Mouse (Mus musculus) thymus, adult 18-20 months (tissue): ENCODE measurements around the gene Ebf3.
A peak's percentile ranks its signal among the peaks of the same experiment; 100 is the strongest.

Experiments
- DNase-seq, 2 experiments: peaks; one replicate each; pipeline ENCODE4 v3.0.0; 2022; ENCODE audit warnings: mixed read lengths in 2 of 2

The Ebf3 gene

GRCm38 (mm10) chr7:137311341-137312110 is 2.7 kb downstream of the Ebf3 start:
- no peak for DNase-seq

DNA sequence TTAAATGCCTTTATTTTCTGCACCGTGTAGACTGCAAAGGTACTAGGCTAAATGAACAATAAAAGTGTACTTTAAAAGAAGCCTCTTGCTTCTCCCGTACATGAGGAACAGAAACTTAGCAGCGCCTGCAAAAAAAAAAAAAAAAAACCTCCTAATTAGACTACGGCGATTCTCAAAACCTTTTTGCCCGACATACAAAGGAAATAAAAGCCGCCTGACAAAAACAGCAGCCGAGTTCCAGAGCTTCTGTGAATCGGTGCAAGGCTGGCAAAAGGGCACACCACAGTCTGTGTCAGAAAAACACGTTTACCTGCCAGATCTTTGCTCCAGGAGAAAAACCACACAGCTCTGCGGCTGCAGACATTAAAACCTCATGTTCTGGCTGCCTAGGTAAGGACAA is 3.4 kb downstream of the Ebf3 start:
- no peak for DNase-seq

DNA sequence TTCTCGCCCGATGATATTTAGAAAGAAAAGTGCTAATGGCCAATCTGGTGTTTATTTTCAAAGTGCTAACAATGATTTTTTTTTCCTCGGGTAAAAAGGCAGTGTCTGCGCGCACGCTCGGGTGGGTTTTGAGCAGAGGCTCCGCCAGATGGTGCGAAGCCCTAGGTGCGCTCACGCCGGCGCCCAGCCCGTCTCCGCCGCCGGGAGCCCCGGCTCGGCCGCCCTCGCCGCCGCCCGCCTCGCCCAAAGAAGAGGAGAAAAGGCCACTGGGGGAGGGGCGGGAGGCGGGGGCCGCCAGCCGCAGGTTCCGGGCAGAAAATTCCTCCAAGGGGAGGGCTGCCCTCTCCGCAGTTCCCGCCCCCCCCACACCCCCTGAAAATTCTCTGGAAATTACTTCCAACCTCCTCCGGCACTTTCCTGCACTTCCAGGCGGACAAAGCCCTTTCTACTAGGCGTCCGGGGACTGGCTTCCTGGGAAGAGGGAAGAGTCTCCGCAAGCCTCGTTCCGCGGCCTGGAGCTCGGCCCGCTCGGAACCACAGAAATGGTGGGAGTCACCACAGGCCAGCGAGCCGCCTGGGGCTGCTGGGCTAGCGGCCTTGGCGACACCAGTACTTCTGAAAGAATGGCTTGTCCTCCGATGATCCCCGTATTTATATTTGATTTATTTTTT is 4.0 kb downstream of the Ebf3 start:
- DNase-seq: no peak

GRCm38 (mm10) chr7:137309071-137310066 is 4.9 kb downstream of the Ebf3 start:
- DNase-seq: no peak

GRCm38 (mm10) chr7:137308061-137309060 is 5.9 kb downstream of the Ebf3 start:
- no peak for DNase-seq

DNA sequence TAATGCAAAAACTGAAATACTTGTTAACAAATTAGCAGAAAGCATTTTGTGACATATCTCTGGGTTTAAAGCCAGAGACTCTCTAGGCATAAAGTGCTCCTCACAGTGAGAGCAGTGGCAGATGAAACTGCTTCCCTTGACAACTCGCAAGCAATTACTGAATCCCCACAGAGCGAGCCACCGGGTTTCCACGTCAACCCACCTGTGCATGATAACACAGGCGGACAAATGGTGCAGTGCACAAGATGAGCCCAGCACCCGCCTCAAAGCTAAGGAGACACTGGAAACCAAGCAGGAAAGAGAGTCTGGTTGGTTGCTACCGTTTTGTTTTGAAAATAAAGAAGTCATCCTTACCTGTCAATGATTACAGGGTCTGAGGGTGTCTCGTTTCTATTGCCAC is 7.1 kb downstream of the Ebf3 start:
- DNase-seq: no peak

DNA sequence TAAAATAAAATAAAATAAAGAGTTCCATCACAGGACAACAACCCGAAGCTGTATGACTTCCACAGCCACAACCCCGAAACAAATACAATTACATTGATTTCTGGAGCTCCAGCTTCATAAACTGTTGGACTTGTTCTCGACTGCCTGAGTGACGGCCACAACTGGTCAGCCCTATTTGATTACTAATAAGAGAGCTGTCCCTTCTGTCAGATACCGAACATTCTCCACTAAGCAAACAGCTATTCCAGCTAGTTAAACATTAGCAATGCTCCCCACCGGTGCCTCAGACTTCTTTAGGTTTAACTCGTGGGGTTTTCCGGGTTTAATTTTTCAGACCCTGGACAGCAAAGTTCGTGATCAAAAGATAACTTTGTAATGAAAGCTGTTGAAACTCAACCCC is 8.1 kb downstream of the Ebf3 start:
- no peak for DNase-seq

DNA sequence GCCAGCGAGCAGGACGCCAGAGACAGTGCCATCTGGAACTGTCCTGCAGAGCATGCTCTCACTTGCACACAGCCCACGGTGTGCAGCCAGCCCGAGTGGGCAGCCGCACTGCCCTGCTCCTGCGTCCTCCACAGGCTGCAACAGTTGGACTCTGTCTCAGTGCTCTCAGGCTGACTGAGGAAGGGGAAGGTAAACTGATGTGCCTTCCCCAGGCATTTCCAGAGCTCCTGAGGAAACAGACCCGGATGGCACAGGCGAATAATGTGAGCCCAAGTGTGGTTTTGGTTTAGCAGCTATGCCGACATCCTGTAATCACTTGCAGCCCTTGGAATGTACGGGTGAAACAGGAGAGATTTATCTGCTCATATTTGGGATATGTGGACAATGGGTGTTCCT is 10.5 kb downstream of the Ebf3 start:
- DNase-seq: no peak

- no peak for DNase-seq
These were observed 11.1 kb downstream of the Ebf3 start for GRCm38 (mm10) chr7:137302961-137303775.

DNA sequence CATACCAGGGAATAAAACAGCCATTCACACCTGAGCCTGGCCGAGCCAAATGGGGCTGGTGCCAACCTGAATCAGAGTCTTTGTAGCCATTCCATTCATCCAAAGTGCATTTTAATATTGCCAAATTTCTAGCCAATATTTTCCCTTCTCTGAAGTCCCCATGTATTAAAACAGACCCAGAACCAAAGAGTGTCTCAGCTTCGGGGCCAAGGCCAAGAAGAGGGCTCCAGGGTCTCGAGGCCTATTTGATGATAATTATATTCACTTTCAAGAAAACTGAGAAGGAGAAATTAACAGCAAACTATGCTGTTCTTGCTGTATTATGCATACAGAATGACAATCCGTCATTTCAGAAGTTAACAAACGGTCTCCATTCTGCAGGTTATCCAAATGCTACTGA is 12.1 kb downstream of the Ebf3 start:
- DNase-seq: no peak

GRCm38 (mm10) chr7:137301329-137301751 is 12.9 kb downstream of the Ebf3 start:
- DNase-seq: no peak

DNA sequence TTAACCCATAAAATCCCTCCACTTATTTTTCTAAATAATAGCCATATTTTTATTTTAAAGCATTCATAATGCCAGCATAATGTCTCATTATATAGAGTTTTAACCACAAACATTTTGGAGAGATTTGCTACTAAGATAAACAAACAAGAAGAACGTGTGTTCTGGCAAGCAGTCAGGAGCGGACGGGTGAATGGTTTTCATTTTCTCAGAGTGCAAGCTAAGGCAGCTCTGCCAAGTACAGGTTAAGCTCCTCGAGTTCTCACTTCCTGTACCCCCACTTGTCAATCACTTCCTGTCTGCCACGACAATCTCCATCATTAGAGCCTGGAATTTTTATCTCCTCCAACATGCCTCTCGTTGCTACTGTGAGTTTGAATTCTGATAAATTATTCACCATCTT is 13.4 kb downstream of the Ebf3 start:
- no peak for DNase-seq

DNA sequence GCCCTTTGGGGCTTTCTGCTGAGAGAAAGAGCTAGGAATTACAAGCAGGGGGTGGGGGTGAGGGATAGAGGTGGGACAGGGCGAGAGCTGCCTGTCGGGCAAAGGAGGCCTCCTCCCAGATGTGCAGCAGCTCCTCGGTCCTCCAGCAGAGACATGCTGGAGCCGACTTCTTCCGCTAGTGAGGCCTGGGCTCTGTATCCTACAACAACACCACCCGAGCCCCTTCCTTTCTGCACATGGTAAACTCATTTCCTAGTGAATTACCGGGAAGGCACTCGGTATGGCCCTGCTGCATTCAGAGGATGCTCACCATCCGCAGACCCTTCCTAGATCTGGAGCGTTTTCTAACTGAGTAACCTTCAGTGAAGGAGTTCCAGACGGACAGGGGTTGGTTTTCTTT is 14.1 kb downstream of the Ebf3 start:
- no peak for DNase-seq

DNA sequence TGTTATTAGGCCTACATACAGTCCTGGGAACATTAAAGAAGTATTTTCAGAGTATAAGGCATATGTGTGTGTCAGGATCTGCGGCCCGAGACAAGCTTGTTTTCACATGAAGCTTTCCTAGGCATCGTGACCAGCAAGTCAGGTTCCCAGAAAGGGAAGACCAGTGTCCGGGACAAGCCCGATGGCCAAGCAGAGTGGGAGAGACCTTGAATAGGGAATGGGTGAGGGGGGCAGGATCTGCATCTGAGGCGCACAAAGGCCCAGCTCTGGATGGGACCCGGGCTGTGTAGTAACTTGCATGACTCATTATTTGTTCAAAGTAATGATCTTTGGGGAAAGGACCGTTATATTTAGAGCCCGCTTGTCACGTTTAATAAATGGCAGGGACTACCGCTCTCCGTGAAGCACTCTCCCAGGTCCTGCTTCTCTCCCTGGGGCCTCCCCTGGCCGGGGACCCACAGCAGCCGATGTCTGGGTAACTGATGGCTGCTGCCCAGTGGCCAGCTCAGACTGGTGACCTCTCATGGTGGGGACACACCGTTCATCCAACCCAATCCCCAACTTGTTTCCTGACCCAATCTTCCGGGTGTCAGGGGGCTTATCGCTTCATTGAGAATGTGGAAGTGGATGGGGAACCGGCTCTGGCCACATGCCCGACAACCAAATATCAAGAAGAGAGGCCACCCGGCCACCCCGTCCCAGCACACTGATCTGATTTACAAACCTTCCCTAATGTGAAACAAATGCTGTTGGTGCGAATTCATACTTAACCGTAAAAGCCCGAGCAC is 16.5 kb downstream of the Ebf3 start:
- no peak for DNase-seq

DNA sequence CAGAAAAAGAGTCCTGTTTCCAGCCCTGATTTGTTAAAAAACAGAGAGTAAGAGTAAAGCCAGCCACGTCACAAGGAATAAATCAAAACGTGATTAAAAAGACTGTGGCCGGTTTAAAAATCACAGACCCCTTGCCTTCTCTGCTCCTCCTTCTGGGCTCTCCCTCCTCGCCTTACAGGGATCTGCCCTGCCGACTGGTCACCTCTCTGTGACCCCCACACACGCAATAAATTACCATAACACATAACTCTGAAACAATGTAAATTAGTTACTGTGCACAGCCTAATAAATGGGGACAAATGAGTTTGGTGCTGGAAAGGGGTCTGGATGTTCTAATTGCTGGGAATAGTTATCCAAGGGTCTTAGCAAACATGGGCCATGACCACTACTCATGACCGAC is 17.1 kb downstream of the Ebf3 start:
- DNase-seq: no peak

DNA sequence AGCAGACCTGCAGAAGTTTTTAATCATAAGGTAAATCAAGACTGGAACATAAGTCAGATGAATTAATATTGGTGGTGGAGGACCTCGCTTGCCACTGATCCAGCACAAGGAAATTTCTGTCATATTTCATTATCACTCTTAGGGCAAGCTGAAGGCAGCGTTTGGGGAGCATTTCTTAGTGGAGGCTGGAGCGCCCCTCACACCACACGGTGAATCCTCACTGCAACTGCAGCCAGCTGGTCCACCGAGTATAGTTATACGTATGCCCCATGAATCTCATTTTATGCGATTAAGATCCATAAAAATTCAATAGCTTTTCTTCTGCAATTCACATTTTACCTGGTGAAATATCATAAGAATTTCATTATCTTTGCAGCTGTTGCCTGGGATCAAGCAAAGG is 18.6 kb downstream of the Ebf3 start:
- DNase-seq: no peak

- DNase-seq: no peak
These were observed 19.8 kb downstream of the Ebf3 start for GRCm38 (mm10) chr7:137294446-137294845.

- peak; percentile 52 to 67 for DNase-seq
These were observed 24.8 kb downstream of the Ebf3 start for GRCm38 (mm10) chr7:137289290-137289957.

GRCm38 (mm10) chr7:137278171-137278570 is 36.1 kb downstream of the Ebf3 start:
- no peak for DNase-seq

GRCm38 (mm10) chr7:137277713-137278112 is 36.5 kb downstream of the Ebf3 start:
- DNase-seq: no peak
